Mouse (Mus musculus) C2C12 (cell line): ENCODE results near the gene Zfp36. TPM values are rescaled to one million over a fixed set of nuclear protein-coding genes. Genes with fewer than 3 reads are reported as not detected.
A peak's percentile ranks its signal among the peaks of the same experiment; 100 is the strongest.

Experiments used
- H3K27me3 ChIP-seq: one replicate; pipeline ENCODE4 v1.6.1; 2011; ENCODE audit not compliant: control insufficient read depth, insufficient read depth, insufficient read length
- H3K36me3 ChIP-seq: one replicate; pipeline ENCODE4 v1.6.1; 2011; ENCODE audit not compliant: control insufficient read depth, insufficient read depth
- H3K4me3 ChIP-seq: one replicate; pipeline ENCODE4 v1.5.1; 2011; ENCODE audit warnings: mild to moderate bottlenecking, control low read depth; ENCODE audit not compliant: poor library complexity, insufficient read depth, severe bottlenecking
- H3K79me2 ChIP-seq: one replicate; pipeline ENCODE4 v1.6.1; 2011; ENCODE audit not compliant: control insufficient read depth, insufficient read depth
- H3K79me3 ChIP-seq: one replicate; pipeline ENCODE4 v1.6.1; 2011; ENCODE audit warnings: low read depth, control low read depth
- H3ac ChIP-seq: one replicate; pipeline ENCODE3; 2011; ENCODE audit warnings: low read depth; ENCODE audit not compliant: control insufficient read depth, insufficient read length
- CEBPB ChIP-seq: IDR thresholded peaks from one replicate; pipeline ENCODE4 v1.6.1; 2011; ENCODE audit warnings: low read depth, mild to moderate bottlenecking, control low read depth, moderate library complexity
- CTCF ChIP-seq: IDR thresholded peaks from one replicate; pipeline ENCODE4 v1.5.1; 2011; ENCODE audit not compliant: control insufficient read depth, insufficient read depth, insufficient read length
- FOSL1 ChIP-seq: IDR thresholded peaks from one replicate; pipeline ENCODE4 v1.8.0; 2011; ENCODE audit warnings: mild to moderate bottlenecking, low read length; ENCODE audit not compliant: poor library complexity, insufficient read depth, severe bottlenecking
- MAX ChIP-seq: IDR thresholded peaks from one replicate; pipeline ENCODE4 v1.6.1; 2011; ENCODE audit warnings: mild to moderate bottlenecking, control low read depth
- MYOD1 ChIP-seq: IDR thresholded peaks from one replicate; pipeline ENCODE4 v1.6.1; 2011; ENCODE audit warnings: low read depth; ENCODE audit not compliant: control insufficient read depth, insufficient read length
- MYOG ChIP-seq: IDR thresholded peaks from one replicate; pipeline ENCODE4 v1.6.1; 2011; ENCODE audit not compliant: control insufficient read depth, insufficient read length; ENCODE audit errors: extremely low read depth
- USF1 ChIP-seq: IDR thresholded peaks from one replicate; pipeline ENCODE4 v1.6.1; 2011; ENCODE audit warnings: low read depth, mild to moderate bottlenecking, control low read depth, moderate library complexity
- polyA plus RNA-seq: library from polyadenylated mRNA; unstranded; fragments of >200 nt; fragmentation: generic; extraction: Trizol; gene quantifications from one replicate; pipeline ENCODE4 v1.2.1, GENCODE M21; 2012; ENCODE audit warnings: missing spikeins

The Zfp36 gene
- polyA plus RNA-seq, 1 experiment, result 11.2 TPM

DNA sequence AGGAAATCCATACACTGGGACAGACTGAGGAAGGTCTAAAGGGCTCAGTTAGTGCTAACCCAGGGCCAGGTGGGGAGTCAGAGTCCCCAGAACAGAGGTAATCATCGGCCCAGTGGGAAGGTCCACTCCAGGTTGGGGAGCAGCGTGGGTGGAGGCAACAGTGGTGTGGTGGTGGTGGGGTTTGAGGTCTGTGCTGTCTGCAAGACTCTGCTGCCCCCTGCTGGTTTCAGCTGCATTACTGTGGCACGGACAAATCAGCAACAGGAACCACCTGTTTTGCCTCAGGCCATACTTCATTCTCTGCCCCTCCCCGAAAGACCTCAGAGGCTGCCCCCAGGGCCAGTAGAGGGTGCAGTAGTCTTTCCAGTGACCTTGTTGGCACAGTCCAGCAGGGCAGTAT lies 6.4 kb upstream of the Zfp36 start:
- TF ChIP-seq FOSL1 (no peak), MYOG (no peak), USF1 (no peak), CEBPB (no peak), MYOD1 (peak; percentile 53), CTCF (peak; percentile 91), MAX (no peak)
- peaks cover 7% of the 10 kb centered on the region for H3K79me3 ChIP-seq
- no peak overlapping the region for H3ac ChIP-seq
- peaks cover 15% of the 10 kb centered on the region for H3K79me2 ChIP-seq
- H3K4me3 ChIP-seq, result no peak overlapping the region
- H3K27me3 ChIP-seq, result no peaks in the 10 kb centered on the region
- peaks cover 31% of the 10 kb centered on the region for H3K36me3 ChIP-seq

DNA sequence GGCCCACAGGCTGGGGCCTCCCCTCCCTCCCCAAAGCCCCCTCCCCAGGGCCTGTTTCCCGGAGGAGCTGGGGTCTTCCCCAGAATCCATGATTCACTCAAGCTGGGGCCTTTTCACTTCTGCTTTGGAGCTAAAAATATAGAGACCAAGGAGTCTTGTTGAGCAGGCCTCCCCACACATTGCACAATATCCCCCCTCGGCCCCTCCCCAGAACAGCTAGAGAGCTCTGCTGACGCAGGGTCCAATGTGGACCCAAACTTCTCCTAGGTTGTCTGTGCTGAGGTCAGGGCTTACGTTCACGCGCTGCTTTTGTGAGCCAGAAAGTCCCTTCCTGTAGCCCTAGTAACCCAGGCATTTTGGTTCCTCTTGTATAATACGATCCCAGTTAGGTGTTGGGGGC lies 6.0 kb upstream of the Zfp36 start:
- TF ChIP-seq FOSL1, result no peak
- no peak for TF ChIP-seq CTCF
- no peak for TF ChIP-seq USF1
- TF ChIP-seq MAX, result no peak
- no peak for TF ChIP-seq CEBPB
- TF ChIP-seq MYOG, result no peak
- TF ChIP-seq MYOD1, result no peak
- Histone ChIP-seq H3K27me3 (no peaks in the 10 kb centered on the region), H3K79me2 (peaks cover 10% of the 10 kb centered on the region), H3K4me3 (no peak overlapping the region), H3K79me3 (peaks cover 6% of the 10 kb centered on the region), H3K36me3 (peaks cover 31% of the 10 kb centered on the region), H3ac (no peak overlapping the region)

DNA sequence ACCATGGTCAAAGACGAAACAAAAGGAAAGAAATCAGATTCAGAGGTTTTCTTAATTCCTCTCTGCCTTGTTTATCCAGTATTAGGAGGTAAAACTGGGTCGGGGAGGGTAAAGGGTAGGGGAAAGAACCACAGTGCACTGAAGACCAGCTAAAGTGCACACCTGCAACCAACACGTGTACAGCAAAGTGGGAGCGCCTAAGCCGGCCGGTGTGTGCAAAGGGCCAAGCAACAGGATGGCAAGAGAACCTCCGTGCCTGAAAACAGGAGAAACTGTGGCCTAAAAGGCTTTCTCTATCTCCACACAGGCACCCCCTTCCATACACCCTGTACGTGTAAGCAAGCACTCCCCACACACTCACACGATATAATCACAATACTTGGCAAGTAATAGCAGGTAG lies 5.1 kb upstream of the Zfp36 start:
- TF ChIP-seq CTCF, result no peak
- no peak for TF ChIP-seq MYOD1
- TF ChIP-seq USF1, result no peak
- TF ChIP-seq MYOG, result no peak
- no peak for TF ChIP-seq CEBPB
- no peak for TF ChIP-seq MAX
- TF ChIP-seq FOSL1, result no peak
- Histone ChIP-seq H3K4me3 (no peak overlapping the region), H3K79me2 (peaks cover 2% of the 10 kb centered on the region), H3K27me3 (no peaks in the 10 kb centered on the region), H3K79me3 (peaks cover 3% of the 10 kb centered on the region), H3ac (no peak overlapping the region), H3K36me3 (peaks cover 26% of the 10 kb centered on the region)

DNA sequence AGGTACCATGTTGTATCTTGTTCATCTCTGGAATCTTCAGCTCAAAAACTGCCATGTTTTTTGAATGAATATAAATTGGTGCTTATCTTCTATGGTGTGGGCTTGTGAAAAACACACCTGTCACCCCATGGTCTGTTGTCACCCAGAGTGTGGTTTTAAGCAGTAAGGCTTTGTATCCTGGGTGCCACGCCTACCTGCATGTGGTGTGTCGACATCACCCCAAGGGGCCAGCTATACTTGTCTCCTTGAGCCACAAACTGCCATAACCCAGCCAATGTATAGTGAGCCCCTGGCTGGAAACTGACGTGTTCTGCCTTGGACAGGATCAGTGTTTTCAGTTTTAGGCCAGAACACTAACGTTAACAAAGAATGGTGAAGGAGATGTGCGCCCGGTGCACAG lies 4.1 kb upstream of the Zfp36 start:
- H3K79me3 ChIP-seq, result no peaks in the 10 kb centered on the region
- TF ChIP-seq MYOD1 (peak; percentile 8), FOSL1 (no peak)
- no peaks in the 10 kb centered on the region for H3K27me3 ChIP-seq
- H3K36me3 ChIP-seq, result peaks cover 17% of the 10 kb centered on the region
- H3ac ChIP-seq, result no peak overlapping the region
- H3K79me2 ChIP-seq, result no peaks in the 10 kb centered on the region
- no peak overlapping the region for H3K4me3 ChIP-seq

DNA sequence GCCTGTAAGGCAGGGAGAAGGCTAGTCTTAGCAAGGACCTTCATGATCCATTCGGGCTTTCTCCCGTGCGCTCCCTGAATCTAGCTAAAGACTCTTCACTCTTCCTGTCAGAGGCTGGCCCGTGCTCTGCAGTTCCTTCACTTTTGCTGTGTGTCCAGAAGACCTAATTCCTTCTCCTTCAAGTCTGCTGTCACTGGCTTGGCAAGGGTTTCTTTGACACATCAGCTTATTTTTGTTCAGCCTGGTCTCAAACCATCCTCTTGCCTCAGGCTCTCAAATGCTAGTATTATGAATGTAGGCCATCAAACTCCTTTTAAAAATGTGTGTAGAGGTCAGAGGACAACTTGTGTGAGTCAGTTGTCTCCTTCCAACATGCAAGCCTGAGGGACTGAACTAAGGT lies 3.6 kb upstream of the Zfp36 start:
- Histone ChIP-seq H3K79me2 (peaks cover 4% of the 10 kb centered on the region), H3ac (peak overlapping the region; percentile 39), H3K36me3 (peaks cover 12% of the 10 kb centered on the region), H3K27me3 (no peaks in the 10 kb centered on the region), H3K4me3 (no peak overlapping the region), H3K79me3 (peaks cover 3% of the 10 kb centered on the region)
- TF ChIP-seq CTCF (no peak), MYOG (no peak), MYOD1 (no peak), FOSL1 (no peak), MAX (no peak), CEBPB (no peak), USF1 (no peak)

DNA sequence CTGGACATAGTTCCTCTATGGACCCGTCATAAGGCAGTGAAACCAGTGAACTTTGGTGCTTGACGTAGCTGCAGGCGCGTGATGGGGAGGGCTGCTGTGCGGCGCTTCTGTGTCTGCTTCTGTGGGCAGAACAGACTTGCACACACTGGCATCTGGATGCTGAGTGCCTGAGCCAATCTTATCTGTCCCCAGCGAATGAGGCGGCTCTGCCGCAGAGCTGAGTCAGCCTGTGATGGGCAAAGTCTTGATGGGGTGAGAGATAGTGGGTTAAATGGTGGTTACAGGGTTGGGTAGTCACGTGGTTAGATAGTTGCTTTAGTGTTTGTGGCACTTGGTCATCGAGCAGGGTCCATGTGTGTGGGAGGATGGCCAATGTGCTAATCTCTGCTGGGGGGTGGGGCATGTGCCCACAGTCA lies 2.9 kb upstream of the Zfp36 start:
- H3K4me3 ChIP-seq, result no peak overlapping the region
- H3K27me3 ChIP-seq, result no peaks in the 10 kb centered on the region
- H3K79me3 ChIP-seq, result peaks cover 8% of the 10 kb centered on the region
- H3ac ChIP-seq, result no peak overlapping the region
- H3K36me3 ChIP-seq, result peaks cover 7% of the 10 kb centered on the region
- no peak for TF ChIP-seq CTCF
- peak; percentile 90 for TF ChIP-seq MAX
- no peak for TF ChIP-seq CEBPB
- TF ChIP-seq MYOG, result no peak
- peak; percentile 3 for TF ChIP-seq MYOD1
- TF ChIP-seq FOSL1, result no peak
- TF ChIP-seq USF1, result peak; percentile 87
- peaks cover 10% of the 10 kb centered on the region for H3K79me2 ChIP-seq
